Mouse (Mus musculus) adrenal gland, postnatal 10 days (tissue): Measurements from ENCODE around the gene Mthfr. TPM values are rescaled to one million over a fixed set of nuclear protein-coding genes. Genes with fewer than 3 reads are reported as not detected.

Experiments
- DNase-seq: peaks from one replicate; pipeline ENCODE4 v3.0.0; 2021; ENCODE audit warnings: mixed read lengths
- total RNA-seq, 2 experiments: library from RNA; stranded (reverse); gene quantifications; 2 replicates each; pipeline ENCODE4 v1.2.3; 2021

Gene Mthfr
- total RNA-seq, 2 experiments from 2014 or later = 41.9 to 44.0 TPM

DNA sequence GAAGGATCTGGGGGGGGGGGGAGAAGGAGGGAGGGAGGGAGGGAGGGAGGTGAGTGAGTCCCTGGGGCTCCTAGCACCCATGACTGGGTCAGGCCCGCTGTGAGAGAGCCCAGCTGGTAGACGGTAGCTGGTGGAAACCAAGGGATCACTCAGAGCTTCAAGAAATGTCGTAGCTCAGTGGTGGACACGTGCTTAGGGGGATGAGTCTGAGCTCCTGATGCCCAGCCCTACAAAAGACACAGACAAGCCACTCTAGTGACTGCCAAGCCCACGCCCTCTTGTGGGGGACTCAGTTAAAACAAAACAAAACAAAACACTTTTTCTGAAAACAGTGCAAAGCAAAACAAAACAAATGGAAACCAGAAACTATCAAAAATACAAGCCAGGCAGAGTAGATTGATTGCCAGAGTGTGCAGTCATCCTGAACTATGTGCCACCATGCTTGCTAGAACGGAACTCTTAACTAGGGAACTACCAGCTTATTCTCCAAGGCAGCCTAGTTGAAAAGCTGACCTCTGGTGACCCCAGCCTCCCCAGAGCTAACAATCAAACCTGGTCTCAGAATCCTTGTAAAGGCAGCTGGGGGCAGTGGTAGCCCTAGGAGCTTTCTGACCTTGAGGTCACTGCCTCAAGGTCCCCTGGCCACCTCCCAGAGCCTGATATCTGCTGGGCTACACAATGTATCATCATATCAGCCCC lies 27.0 kb downstream of the Mthfr start:
- no peak for DNase-seq

DNA sequence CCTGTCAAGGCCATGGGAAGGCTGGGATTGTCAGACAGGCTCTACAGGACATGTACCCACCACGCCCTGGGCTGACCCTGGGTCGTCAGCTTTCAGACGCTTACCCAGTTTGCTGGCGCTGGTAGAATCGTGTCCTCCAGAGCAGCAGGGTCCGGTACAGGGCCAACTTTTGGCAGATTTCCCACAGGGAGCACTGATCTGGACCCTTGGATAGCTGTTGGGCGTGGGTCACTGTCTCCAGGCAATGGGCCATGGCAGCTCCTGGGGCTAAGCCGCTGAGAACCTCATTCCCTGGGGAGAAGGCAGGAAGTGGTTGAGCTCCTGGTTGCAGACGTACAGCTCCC lies 27.5 kb downstream of the Mthfr start:
- peak; percentile 49 for DNase-seq

DNA sequence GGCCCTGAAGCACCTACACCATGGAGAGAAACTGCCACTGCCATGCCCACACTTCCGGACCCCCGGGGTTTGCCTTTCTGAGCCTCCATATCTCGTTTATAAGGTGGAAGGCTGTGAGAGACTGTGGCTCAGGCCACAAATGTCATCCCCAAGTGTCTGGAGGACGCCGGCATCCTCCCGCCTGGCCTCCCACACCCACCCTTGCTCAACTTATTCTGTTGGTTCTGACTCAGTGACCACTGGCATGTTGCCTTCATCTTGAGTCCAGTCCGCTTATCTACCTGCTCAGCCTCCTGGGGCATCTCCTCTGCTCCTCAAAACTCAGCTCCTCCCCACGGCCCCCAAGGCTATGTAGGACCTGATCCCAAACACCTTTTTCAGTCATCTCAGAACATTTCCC lies 28.5 kb downstream of the Mthfr start:
- no peak for DNase-seq

DNA sequence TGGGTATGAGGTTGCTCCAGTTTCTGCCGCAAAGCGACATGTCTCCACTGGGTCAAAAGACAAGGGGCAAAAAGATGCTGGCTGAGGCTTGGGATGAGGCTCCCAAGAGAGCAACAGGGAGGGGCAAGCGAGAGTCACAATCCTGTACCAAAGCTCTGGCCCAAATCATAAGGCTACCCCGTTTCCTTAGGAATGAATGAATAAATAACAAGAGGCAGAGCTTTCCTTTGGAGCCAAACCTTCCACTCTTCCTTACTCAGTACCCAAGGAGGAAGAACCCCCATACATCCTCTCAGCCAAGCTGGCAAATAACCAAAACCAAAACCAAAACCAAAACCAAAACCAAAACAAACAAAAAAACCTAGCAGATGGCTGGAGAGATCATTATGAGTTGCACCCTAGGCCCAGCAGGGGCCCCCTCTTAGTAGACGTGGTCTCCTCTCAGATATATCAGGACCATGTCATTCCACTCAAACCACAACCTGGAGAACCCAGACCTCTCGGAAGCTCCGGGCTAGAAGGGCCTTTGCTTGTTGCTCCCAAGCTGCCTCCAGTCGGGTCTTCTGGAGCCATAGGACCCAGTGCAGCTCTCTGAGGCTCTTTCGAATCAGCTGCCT lies 30.8 kb downstream of the Mthfr start:
- no peak for DNase-seq

DNA sequence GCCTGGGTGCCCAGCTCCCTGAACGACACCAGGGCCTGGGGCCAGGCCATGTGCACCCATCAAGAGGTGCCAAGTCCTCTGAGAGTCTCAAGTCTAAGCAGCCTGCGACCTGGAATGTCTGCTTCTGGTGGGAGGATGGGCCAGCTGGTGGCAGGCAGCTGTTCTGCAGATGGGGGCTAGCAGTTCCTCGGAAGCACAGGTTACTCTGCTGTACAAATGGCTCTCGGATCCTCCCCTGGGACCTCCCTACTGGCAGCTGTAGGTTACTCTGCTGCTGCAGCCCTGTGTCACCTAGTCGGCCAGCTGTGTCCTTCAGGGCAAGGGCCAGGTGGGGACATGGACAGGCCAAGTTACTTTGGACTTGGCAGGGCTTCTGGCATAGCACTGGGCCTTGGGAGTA lies 32.6 kb downstream of the Mthfr start:
- peak; percentile 62 for DNase-seq

DNA sequence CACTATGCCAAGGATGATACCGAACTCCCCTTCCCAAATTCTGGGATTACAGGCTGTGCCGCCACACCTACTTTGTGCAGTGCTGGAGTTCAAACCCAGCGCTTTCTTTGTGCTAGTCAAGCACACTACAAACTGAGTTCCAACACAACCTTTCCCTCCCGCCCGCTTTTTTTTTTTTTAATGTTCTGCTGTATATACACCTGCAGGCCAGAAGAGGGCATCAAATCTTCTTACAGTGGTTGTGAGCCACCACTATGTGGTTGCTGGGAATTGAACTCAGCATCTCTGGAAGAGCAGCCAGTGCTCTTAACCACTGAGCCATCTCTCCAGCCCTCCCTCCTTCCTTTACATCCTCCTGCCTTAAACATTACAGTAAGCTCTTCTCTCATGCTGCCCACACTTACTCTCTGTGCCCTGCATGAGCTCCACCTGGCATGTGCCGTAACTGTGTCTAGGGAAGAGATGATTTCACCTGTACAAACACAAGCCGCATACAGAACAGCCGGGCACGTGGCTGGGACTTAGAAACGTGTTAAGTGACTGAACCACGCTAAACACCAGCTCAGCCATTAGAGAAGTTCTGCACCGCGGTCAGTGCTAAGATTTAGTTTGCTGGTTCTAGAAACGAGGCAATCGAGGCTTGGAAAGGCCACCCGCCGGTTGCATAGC lies 35.8 kb downstream of the Mthfr start:
- no peak for DNase-seq

DNA sequence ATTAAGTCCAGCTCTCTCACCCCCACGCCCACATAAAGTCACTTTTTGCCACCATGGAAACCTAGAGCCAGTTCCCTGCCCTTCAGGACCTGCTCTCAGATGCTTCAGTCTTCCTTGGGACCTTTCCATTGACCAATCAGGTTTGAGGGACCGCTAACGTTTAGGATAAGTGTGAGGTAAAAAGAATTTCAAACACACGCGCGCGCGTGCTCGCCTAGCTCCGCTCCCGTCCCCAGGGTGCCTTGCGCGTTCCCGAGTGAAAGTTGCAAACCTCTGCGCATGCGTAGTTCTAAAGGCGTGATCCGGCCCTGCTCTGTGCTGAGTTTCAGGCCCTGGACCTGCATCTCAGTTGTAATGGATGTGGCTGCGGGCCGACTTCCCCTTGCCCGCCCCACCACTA lies 36.4 kb downstream of the Mthfr start:
- peak; percentile 86 for DNase-seq

DNA sequence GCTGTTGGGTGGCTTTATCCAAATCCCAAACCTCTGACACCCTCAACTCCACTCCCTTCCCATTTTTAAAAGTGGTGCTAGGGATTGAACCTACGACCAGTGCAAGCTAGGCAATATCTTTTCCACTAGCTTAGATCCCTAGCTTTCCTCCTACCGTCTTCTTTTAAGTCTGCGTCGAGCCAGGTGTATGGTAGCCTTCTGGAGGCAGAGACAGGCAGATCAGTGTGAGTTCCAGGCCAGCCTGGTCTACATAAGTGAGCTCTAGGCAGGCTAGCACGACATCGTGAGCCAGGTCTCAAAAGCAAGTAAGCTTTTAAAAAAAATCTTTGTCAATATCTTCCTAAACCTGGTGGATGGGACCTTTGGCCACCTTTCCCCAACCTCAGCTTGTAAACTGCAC lies 37.0 kb downstream of the Mthfr start:
- no peak for DNase-seq

DNA sequence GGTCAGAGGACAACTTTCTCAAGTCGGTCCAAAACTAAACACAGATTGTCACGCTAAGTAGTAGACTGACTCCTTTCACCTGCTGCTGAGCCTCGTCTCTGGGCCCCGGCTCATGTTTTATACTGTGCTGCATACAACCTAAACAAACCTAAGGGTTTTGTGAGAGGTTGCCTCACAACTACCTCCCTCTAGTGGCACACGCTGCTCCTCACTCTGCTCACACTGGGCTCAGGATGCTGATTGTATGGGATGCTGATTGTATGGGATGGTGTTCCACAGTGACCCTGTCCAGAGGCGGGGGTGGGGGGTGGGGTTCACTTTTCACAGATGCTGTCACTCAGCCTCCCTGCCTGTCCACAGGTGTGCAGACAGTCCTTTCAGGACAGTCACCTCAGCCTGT lies 40.3 kb downstream of the Mthfr start:
- DNase-seq = no peak

DNA sequence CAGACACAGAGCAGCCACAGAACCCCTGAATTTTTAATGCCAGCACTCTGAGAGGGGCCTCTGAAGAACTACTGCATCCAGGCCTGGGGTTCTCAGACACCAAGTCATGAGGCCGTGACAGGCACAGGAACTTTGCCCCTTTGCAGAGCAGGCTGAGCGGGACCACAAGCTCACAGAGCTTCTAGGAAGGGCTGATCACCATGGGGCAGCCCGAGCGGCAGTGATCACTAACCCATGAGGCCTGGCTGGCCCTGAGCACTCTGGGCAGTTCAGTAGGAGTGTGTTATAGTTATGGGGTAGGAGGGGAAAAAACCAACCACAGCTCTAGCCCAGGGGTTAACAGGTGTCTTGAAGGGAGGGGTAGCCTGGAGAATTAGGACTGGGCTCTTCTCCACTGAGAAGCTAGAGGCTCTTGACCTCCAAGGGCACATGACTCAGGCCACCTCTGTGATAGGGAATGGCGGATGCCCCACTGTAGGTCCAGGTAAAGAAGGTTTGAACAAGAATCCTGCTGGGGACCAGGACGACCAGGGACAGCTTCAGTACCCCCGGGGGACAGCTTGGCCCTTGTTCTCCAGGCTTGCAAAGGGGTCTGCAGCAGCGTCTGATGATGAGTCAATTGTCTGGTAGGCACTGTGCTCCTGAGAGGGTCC lies 41.2 kb downstream of the Mthfr start:
- no peak for DNase-seq

DNA sequence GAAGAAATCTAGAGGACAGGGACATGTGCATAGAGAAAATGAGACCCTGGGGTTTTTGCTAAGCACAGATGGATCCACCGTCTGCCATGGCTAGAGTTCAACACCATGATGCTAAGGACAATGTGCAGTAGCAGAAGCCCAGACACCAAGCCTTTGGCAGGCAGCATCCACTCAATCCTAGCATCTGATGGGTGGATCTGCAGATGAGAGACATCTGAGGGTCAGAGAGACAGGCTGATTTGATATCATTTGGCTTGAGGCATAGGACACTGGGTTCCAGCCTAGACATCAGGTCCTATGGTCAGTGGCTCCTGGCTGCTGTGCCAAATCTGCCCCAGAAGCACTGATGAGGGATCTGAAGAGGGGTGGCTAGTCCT lies 41.7 kb downstream of the Mthfr start:
- no peak for DNase-seq

DNA sequence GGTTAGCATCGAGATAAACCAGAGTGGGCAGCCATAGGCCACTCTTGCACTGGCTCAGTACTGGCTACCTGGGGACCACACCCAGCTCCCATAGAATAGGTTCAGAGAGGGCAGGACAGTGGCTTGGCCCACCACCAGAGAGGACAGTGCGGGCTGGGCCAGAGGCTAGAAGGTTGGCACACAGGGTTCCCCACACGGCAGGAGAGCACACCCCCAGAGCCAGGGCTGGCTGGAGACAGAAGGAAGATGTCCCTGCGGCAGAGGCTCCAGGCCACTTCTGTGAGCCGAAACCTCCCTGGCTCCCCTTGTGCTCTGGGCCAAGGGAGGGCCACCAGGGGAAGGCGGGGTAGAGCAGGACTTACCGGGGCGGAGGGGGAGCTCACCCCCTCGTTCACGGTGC lies 42.3 kb downstream of the Mthfr start:
- no peak for DNase-seq

DNA sequence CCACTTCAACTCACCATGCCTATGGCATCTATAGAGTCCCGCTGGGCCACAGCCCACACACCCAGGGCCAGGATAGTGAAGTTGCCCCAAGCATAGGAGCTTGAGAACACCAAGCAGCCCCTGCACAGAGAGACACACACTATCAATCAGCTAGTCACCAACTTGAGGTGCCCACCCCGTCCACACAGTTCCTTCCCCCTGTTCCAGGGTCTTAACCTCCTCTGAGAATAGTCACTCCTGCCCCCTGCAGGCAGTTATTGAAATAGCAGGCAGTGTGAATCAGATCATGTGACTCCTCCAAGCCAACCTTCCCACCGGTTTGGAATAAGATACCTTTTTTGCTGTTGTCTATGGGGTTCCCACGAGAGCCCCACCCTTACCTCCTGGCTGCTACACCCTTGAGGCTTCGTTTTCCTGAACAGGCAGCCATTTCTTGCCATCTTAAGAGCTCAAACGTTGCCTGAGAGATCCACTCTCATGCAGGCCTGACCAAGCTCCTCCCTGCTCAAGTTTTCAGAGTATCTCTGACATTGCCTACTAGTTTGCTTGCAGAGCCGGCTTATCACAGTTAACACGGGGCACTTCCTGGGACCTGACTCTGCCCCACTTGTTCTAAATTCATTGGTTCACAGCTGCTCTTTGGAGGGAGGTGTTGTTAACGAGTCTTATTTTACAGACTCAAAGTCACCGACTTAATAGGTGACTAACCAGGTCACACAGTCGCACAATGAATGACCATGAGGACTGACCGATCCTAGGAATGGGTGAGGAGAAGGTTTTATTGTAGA lies 43.6 kb downstream of the Mthfr start:
- peak; percentile 73 for DNase-seq

DNA sequence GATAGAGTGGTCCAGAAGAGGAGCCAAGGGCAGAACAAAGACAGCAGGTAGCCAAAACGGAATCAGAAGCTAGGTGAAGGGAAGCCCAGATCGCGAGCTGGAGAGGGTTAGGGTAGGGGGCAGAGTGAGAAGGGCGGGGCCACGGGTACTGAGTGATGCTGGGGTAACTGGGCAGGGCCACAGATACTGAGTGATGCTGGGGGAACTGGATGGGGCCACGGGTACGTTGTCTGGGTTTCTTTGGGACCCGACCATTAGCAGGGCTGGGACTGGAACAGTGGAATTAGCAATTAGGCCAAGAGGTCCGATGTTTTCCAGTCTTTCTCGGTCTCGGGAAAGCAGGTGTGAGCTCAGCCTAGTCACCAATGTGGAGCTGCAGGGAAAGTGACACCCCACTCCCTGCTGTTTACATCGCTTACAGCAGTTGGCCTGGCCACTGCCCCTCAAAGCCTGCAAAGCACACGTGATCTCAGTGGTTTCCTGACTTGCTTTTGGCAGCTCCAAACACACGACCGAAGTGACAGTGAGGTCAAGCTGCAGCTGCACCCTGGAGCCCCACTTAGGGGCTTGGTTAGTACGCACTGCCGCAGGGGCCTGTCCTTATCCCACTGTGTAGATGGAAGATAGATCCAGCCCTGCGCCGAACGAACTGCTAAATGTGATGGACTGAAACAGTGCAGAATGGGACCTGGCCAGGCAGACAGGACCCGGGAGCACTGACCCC lies 44.5 kb downstream of the Mthfr start:
- DNase-seq = peak; percentile 48

DNA sequence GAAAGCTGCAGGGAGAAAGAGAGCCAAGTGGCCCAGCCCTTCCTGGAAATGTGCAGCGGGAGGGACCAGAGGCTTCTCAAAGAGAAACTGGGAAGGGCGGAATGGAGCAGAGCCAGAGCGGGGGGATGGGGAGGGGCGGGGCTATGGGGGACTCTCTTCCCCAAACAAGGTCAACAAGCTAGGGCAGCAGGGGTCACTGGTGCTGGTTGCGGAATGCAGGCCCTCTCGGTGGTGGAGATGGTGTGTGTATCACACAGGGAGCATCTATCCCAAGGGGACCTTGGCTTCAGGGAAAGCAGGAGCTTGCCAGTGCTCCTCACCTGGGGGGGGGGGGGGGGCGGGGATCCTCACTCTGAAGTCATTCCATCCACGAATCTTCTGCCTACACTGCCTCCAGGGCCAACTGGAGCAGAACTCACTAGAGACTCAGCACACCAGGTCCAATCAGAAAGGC lies 45.4 kb downstream of the Mthfr start:
- peak; percentile 59 for DNase-seq

DNA sequence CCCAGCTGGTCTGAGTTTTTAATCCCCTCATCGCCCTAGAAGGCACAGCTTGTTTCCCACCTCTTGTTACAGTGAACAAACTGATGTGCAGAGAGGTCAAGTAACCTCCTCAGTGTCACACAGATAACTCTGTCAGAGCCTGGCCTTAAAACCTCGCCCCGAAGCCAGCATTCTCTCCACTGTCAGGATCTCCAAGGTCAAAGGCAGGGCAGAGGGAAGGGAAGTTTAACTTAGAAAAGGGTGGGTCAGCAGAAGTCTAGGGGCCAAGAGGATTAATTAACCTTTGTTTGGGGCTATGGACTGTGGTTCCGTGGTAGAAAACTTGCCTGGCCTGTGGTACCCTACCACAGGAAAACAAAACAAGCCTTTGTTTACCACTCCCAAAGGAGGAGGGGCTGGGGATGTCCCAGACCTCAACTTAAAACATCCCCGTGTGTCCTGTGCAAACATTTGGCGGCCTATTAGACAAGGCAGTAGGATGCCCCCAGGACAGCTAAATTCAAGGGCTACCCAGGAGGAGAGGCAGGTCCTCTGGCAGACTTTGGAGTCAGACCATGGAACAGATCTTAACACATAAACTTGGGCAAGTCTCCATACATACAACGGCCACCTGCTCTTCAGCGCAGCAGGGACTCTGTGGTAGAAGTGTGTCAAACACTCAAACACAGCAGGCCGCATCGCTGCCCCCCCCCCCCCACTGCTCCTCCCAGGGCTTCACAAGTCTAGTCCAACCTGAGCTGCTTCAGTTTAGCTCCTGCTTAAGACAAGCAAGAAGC lies 46.4 kb downstream of the Mthfr start:
- DNase-seq = peak; percentile 45

DNA sequence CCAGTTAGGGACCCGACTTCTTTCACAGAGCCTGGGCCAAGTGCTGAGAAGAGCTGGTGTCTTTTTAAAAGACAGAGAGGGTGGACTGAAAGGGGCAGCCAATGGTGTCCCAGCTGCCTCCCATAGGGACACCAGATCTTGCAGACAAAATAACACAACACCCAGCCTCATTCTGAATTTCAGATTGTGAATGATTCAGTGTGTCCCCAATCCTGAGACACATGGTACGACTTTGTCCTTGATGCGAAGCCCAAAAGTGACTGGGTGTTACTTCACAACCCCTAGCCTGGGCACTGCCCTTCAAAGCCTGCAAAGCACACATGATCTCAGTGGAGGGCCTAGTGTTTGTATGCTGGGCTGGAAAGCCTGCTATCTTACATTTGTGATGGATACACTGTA lies 47.0 kb downstream of the Mthfr start:
- DNase-seq = peak; percentile 68

DNA sequence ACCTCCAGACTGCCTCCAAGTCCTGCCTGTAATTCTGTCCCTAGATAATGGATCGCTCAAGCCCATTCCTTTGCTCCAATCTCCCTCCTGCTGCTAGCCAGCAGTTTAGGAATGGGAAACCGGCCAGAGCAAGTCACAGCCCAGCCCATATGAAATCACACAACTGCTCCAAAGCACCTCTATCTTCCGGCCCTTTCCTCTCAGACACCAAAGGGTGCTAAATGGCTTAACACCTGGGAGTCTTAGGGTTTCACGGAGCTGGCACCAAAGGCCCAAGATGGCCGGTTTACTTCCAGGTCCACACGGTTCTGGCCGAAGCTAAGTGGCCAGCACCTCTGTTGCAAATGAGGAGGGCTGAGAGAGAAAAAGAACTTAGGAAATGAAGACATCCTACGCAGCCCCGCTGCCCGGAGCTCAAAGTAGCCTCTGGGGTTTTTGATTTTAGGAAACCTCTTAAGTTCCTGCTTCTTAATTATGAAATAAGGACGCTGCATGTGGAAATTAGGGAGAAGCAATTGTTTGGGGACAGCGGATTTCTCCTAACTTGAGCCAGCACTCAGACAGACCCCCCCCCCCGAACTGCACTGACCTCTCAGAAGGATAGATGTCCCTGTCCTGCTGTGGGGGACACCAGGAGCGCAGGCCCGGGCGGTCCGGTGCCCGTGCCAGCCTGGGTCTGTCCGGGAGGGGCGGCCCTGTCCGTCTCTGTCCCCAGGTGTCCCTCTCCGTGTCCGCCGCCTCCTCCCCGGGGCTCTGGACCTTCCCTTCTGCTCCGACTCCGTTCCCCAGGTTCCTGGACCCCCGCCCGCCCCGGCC lies 48.4 kb downstream of the Mthfr start:
- peak; percentile 71 for DNase-seq

DNA sequence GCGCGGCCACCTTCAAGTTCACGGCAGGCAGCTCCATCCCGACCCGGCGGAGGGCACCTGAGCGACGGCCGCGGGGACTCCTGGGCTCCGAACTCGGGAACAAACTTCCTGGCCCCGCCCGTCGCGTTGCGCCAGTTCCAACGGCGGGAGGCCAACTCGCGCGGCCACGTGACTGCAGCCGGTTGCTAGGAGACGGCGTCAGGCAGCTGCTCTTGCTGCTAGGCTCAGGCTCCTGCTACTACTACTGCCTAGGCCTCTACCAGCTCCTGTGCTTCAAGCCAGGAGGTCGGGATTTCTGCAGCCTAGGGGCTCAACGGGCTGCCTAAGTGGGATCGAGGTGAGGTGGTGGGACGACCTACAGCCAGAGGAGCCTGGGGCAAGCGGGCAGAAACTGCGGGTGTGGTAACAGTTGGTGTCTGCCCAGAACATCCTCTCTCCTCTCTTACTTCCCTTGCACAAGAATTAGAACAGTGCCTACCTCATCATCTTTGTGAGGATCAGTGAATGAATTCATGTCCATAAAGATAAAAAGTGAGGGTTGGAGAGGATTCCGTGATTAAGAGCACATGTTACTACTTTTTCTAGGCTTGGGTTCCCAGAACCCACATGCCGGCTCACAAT lies 49.1 kb downstream of the Mthfr start, which contains the start of gene Agtrap:
Gene Agtrap (minus strand): TSS at position 125 of the 621 bp plus-strand sequence.
- peak; percentile 97 for DNase-seq
